In the genomic region with DNA sequence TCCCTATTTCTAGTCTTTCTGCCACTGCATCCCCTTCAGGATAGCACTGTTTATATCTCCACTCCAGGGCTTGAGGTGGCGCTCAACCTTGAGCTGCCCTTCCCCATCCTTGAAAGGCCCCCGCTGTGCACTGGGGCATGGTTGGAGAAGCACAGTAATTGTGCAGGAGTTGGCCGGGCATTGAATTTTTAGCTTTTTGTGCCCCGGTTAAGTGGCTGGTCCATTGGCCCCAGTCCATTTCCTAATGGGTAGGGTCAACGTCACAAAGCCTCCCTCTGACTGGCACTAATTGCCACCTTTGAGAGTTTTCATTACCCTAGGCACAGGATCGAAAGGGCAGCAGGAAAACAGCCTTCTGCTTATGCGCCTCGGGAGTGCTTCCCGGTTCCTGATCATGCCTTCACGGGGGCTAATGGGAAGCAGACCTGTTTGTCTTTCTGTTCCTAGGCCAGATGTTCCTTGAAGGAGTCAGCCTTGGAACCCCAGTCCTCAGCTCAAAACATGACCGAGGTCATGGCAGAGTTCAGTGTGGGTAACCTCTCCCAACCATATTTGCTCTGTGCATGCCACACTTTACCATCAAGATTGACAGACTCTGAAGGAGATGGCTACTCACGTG, we compare ENCODE assay signal across 17 mouse cellular contexts.
DNase-seq lines count a peak whose midpoint lies in the region; ATAC-seq and TF ChIP-seq lines count a peak whose summit lies in the region.
"Had no signal": no experiment of that assay in that cellular context is flagged by ENCODE, and none has a peak within 500 bp of the region (broad histone marks: within the 10 kb centered on the region; RNA-seq: fewer than 3 reads in every experiment).

No protein-coding gene starts in this region.

- TF ChIP-seq CTCF in kidney, adult 2 months (conservative IDR thresholded peaks at IDR 0.05; ENCODE audit: insufficient read depth, insufficient read length, low read depth, low read length) = no peak

- no peaks in the 10 kb centered on the region for H3K4me1 ChIP-seq in kidney, adult 2 months (ENCODE audit: control insufficient read depth, insufficient read depth, low read length)

- no peak for ATAC-seq in monocyte, adult 5-6 weeks (replicated peaks; ENCODE audit: insufficient number of reproducible peaks, low FRiP score, low TSS enrichment, poor library complexity, severe bottlenecking)
- ATAC-seq: hindbrain, embryonic 16.5 days had no signal

- peak overlapping the region; percentile 53; the same call in 1 of the 2 replicates for H3K27ac ChIP-seq in kidney, adult 2 months (ENCODE audit: insufficient read depth, low read depth, low read length)
- H3K27ac ChIP-seq: left cerebral cortex, adult 2 months had no signal

- no peak overlapping the region for H3K4me3 ChIP-seq in kidney, adult 2 months (ENCODE audit: insufficient read depth, low read depth, low read length)
- H3K4me3 ChIP-seq: left cerebral cortex, adult 2 months had no signal

- TF ChIP-seq POLR2A in kidney, adult 2 months (IDR thresholded peaks at IDR 0.05; ENCODE audit: low read depth, low read length) = no peak

- WGBS in kidney, adult 2 months = 47% methylated on average over 12 of the region's 12 CpGs

- peak; percentile 44 for DNase-seq in embryo, embryonic 10 days (ENCODE audit: low spot score)
- no peak for DNase-seq in embryo, embryonic 9.5 days (ENCODE audit: extremely low spot score)
- DNase-seq in layer of hippocampus, adult 8-10 months (ENCODE audit: low spot score in 2 of 2) = peak; percentile 11 to 41
- no peak for DNase-seq in layer of hippocampus, postnatal 25 days (ENCODE audit: extremely low spot score in 1 of 2, low spot score in 1 of 2)
- peak; percentile 56 for DNase-seq in kidney, adult 2 months
- peak; percentile 40 to 43 for DNase-seq in kidney, postnatal 36 days
- no peak for DNase-seq in adrenal gland, postnatal 10 days
- DNase-seq: adrenal gland, postnatal 25 days; cerebellum, postnatal 14 days; gastrocnemius, postnatal 10 days; heart, postnatal 10 days; lung, postnatal 14 days; right cerebral cortex, postnatal 25 days had no signal

- H3K27me3 ChIP-seq in kidney, adult 2 months (replicated peaks; ENCODE audit: control insufficient read depth, insufficient read depth, low read length) = no peaks in the 10 kb centered on the region
- H3K27me3 ChIP-seq: CH12.LX had no signal

- H3K36me3 ChIP-seq in kidney, adult 2 months (ENCODE audit: control insufficient read depth, insufficient read depth, low read length) = no peaks in the 10 kb centered on the region

Comparison
In these comparisons a context has a peak if more than half of its experiments do, and no peak if none do; other contexts are left out.
1. DNase-seq: peak in embryo, embryonic 10 days (single experiment), layer of hippocampus, adult 8-10 months (2 of 2), kidney, adult 2 months (single experiment) and kidney, postnatal 36 days (2 of 2); none in embryo, embryonic 9.5 days (single experiment), layer of hippocampus, postnatal 25 days (0 of 2) and adrenal gland, postnatal 10 days (single experiment).